Mouse (Mus musculus): ENCODE measurements around the gene Ubn2.
"Not testable (repeated sequence)": the region's sequence is repeated elsewhere in the genome, so short reads cannot be mapped to it uniquely, and the experiment has no call there.

The Ubn2 gene

DNA sequence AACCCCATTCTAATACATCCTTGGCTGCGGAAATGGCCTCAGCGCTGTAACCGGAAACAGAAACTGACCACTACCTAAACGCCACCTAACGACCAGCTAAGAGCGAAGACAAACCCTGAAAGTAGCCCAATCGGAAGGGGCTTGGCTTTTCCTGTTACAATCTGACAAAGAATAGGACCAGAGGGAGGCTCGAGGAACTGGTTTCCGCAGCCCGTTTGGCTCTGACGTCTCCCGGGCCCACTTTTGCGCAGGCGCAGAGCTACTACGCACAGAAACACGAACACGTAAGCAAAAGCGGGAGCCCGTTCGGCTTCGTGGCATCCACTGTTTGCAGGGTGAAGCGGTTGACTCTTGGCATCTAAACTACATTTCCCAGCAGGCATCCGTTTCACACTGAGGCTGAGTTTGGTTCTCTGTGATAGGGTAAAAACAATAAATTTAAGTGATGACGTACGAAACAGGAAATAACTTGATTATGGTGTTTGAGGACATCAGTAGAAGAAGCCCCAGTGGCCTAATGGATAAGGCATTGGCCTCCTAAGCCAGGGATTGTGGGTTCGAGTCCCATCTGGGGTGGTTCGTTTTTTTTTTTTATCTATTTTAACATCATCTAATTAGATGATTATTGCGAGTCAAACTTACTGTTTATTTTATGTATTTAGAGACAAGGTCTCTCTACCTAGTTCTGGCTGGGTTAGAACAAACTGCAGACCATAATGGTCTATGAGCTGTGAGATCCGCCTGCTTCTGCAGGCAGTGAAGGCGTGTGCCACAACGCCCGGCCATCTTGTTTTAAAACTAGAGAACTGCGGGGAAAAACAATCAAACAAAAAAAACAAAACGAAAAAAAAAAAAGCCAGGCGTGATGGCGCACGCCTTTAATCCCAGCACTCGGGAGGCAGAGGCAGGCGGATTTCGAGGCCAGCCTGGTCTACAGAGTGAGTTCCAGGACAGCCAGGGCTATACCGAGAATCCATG lies 100.0 kb downstream of the Ubn2 start, which contains the start of gene Fmc1:
Gene Fmc1, plus strand, starts transcription at position 75 of the 978 bp plus-strand sequence.
- intact Hi-C loops (cut with DNase I) = loop anchor here (2.0 to 5.0 kb wide), 2 partner anchors 17 to 41 kb away; partner anchors contain the start of gene Luc7l2

DNA sequence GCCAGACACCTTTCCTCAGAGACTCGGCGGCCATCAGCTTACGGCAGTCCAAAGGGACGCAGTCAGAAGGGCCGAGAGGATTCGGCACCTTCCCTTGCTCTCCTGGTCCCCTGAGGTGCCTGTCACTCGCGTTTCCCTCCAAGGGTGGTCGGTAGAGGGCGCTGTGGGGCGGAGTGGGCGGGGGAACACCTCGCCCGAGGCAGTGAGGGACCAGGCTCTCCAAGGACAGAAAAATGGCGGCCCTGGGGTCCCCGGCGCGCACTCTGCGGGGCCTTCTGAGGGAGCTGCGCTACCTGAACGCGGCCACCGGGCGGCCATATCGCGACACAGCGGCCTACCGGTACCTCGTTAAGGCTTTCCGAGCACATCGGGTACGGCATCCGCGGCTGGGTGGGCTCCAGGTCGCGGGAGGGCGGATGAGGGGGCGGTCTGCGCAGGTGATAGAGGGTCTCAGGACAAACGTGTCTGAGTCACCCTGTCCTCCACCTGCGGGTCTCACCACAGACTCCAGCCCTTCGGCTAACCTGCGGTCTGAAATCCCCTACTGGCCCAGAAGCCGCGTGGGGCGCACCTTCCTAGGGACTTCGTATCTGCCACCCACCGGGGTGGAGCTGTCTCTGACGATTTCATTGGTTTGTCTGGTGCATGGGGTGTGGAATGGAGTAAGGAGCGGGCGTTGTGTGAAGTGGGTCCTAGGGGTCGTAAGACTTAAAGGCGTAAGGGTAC lies 101.1 kb downstream of the Ubn2 start:
- intact Hi-C loops (cut with DNase I) = loop anchor here (2.0 to 5.0 kb wide), 2 partner anchors 16 to 43 kb away; partner anchors contain the start of gene Luc7l2

DNA sequence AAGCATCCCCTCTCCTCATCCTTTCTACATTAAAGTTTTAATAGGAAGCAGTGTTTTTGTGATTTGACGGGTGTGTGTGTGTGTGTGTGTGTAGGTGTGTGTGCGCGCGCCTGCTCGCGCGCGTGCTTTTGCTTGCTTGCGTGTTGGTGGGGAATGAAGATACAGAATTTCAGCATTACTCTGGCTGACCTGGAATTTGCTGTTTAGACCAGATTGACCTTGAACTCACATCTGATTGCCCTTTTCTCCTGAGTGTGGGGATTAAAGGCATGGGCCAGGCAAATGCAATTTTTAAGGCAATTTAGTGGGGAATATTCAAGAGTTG lies 101.6 kb downstream of the Ubn2 start:
- intact Hi-C loops (cut with DNase I) = loop anchor here (2.0 kb wide), 1 partner anchor 15 kb away; the partner anchor contains the start of gene Luc7l2

DNA sequence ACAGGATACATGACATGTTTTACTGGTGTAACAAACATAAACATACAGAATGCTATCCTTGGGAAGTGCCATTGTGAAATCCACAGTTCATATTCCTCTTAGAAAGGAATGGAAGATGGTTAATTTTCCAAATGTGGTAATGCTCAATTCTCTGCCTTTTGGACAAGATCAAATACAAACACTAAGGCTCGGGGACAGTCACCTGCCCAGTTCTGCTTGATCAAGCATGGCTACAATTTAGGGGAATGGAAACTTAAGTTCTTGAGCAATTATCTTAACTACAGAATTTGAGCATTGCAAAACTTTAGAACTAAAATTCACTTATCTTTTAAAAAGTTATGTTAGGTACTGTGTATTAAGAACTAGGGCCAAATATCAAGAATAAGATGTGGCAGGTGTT lies 102.0 kb downstream of the Ubn2 start:
- intact Hi-C loops (cut with DNase I) = loop anchor here (2.0 kb wide), 1 partner anchor 15 kb away; the partner anchor contains the start of gene Luc7l2

DNA sequence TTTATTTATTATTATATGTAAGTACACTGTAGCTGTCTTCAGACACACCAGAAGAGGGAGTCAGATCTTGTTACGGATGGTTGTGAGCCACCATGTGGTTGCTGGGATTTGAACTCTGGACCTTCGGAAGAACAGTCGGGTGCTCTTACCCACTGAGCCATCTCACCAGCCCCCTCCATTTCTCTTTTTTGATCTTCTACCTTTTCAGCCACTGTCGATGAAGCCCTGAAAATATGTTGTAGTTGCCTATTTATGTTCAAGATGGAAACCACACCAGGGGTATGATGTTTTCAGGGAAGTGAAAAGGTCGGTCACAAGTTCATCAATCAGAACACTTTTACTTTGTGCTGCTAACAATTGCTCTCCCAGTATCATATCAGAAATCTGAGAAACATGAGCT lies 110.4 kb downstream of the Ubn2 start:
- intact Hi-C loops (cut with DNase I) = not testable (repeated sequence)

DNA sequence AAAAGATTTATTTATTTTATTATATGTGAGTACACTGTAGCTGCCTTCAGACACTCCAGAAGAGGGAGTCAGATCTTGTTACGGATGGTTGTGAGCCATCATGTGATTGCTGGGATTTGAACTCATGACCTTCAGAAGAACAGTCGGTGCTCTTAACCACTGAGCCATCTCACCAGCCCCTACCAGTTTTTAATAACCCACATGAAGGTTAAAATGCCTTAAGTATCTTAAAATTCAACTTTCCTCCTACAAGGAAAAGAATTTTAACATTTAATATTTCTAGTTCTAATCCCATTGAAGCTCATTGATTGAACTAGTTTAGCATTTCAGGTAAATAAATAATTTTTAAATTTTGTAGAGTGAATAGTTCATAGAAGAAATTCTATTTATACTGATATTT lies 113.3 kb downstream of the Ubn2 start:
- intact Hi-C loops (cut with DNase I) = not testable (repeated sequence)

DNA sequence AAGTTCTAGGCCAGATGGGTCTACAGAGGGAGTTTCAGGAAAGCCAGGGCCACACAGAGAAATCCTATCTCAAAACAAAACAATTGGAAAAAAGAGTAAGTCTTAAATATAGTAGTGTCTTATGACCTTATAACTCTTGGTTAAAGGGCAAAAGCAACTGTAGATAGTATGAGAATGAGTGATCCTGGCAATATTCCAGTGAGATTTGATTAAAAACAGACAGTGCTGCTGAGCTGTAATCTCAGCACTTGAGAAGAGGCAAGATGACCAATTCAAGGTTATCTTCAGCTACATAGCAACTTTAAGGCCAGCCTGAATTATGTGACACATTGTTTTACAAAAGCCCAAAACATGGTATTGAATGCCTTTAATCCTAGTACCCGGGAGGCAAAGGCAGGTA lies 114.0 kb downstream of the Ubn2 start:
- intact Hi-C loops (cut with DNase I) = no loop called here

DNA sequence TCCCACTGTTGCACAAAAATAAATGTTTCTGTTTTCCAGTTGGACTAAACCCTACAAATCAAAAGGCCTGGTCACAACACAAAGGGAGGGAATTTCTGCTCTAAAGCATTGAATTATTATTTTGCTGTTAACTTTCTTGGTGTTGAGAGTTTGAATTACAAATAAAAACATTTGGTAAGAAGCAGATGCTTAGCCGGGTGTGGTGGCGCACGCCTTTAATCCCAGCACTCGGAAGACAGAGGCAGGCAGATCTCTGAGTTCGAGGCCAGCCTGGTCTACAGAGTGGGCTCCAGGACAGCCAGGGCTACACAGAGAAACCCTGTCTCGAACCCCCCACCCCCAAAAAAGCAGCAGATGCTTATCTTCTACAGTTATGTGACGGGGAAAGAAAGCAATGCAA lies 114.8 kb downstream of the Ubn2 start:
- intact Hi-C loops (cut with DNase I) = not testable (repeated sequence)

DNA sequence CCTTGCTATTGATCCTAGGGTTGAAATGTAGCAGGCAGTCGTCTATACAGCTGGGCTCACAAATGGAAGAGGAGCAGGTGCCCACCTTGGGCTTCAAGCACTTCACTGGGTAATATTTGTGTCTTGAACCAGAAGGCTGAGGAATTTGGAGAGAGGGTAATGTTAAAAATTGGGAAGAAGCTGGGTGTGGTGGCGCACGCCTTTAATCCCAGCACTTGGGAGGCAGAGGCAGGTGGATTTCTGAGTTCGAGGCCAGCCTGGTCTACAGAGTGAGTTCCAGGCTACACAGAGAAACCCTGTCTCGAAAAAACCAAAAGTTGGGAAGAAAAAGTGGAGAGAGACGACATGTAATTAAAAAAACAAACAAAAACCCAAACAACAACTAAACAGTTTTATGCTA lies 116.1 kb downstream of the Ubn2 start:
- intact Hi-C loops (cut with DNase I) = loop anchor here (2.0 kb wide), 1 partner anchor 15 kb away; no protein-coding TSS in a partner anchor

DNA sequence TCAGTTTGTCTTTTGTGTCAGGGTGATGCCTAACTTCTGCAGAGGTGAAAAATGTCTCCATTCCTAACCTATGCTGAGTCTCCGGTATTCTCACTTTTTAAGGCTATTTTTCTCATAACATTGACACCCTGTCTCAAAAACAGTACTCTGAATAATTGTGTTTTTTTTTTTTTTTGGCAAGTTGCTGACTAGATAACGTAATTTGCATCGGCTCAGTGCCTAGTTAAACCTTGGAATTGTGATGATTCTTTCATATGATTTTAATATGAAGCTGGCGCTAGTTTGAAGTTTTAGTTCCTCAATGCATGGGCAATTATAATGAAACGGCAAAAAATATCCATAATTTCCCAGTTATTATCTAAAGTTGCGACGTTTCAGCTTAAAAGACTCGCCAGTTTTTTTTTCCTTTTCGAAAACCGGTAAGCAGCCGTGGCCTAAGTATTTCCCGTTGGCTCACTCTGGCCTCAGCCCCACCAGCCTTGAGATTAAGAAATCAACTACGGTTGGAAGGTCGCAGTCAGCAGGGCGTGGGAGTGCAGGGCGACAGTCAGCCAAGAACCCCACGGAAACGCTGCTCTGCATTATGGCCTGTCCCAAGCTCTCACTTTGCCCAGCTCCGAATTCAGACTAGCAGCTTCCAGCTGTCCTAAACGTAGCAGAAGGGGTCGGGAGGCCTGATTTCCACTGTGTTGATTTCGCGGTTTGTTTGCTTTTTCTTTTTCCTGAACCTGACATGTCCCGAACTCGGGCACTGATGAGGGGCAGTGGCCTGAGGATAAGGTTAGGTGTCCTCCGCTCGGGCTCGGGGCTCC lies 116.7 kb downstream of the Ubn2 start:
- intact Hi-C loops (cut with DNase I) = loop anchor here (2.0 kb wide), 1 partner anchor 16 kb away; no protein-coding TSS in a partner anchor

DNA sequence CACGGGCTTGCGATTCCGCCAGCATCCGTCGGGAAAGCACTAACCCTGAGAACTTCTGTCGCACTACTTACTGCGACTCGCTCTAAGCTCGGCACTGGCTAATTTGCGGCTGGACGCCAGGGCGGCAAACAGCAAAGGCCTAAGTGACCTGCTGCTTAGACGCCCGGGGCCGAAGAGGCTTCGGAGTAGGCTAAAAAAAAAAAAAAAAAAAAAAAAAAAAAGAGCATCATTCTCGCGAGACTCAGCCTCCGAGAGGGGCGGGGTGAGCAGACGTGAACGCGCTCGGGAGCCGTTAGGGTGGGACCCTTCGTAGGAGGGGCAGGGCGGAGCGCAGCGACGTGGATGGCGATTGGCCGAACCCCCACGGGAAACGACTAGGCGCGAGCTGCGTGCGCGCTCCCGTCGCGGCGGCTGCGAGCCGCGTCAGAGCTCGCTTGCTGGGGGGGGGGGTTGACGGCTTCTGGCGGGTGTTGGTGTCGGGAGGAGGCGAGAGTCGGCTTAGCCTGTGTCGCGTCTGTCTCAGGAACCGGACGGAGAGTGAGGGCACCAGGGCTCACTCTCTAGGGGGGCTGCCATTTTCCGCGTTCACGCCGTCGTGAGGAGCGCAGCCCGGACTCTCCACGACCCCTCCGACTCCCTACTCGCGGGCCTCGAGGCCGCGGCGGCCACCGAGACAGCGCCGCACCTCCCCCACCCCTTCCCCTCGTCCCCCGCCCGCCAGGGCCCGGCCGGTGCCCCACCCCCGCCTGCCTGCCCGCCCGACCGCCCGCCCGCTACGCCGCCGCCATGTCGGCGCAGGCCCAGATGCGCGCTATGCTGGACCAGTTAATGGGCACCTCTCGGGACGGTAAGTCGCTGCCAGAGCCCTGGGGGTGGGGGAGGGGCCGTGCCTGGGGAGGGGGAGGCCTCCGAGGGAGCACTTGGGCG lies 117.6 kb downstream of the Ubn2 start, which contains the start of gene Luc7l2:
Gene Luc7l2, plus strand, starts transcription at position 273 of the 927 bp plus-strand sequence.
- intact Hi-C loops (cut with DNase I) = loop anchor here (2.0 kb wide), 1 partner anchor 17 kb away; no protein-coding TSS in a partner anchor

DNA sequence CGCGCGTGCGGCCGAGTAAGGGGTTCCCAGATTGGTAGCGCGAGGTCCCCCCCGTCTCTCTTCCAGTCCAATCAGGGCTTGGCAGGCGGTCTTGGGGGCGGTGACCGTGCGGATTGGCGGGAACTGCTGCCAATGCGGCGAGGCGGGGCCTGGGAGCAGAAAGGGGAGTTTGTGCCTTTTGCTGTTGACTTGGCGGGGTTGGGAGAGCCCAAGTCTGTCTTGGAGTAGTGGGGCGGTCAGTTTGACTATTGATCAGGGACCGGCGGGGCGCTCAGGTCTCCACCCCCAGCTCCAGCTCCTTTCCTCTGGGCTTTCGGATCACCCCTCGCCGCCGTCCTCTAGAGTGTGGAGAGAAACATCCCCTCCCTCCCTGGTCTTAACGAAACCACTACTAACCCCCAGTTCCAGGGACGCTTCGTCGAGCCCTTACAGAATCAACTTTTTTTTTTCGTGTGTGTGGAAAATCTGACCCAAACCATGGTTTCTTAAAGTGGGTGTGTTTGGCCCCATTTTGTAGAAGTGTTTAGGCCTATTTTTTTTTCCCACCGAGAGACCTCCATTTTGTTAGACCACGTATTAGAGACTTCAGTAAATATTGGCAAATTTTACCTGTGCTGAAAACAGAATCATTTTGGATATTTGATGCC lies 118.4 kb downstream of the Ubn2 start:
- intact Hi-C loops (cut with DNase I) = loop anchor here (2.0 kb wide), 1 partner anchor 17 kb away; no protein-coding TSS in a partner anchor

DNA sequence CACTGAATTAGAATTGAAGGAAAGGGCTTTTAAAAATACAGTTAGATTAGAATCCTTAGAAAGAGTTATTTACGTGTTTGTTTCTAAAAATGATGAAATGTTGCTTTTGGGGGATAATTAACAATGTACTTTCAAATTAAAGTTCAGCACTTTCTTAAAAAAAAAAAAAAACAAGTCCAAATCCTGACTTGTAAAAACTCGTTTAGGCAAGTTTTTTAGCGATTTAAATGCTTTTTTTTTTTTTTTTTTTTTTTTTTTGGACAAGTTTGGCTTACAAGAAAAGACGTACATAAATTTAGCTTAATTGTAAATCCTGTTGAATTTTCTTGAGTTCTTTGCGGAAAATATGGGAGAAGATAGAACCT lies 118.9 kb downstream of the Ubn2 start:
- intact Hi-C loops (cut with DNase I) = no loop called here

Small RNAs within 50 kb of the gene (microRNA-seq; reads per million reads assigned to microRNA genes)
- 0 reads per million in 2 experiments for gene Mir7670

All from adrenal gland (tissue).